Mouse (Mus musculus): ENCODE results near the gene Myrip.

GRCm38 (mm10) chr9:120516720-120517119 is 215.4 kb downstream of the Myrip start:
- TF ChIP-seq POLR2A (IDR thresholded peaks at IDR 0.05; ENCODE audit: low read depth, low read length): no peak
- TF ChIP-seq CTCF (IDR thresholded peaks at IDR 0.05; ENCODE audit: extremely low read depth, insufficient read length, insufficient replicate concordance, low read depth, low read length): no peak
